Mouse (Mus musculus) embryonic fibroblast, embryonic 13.5 days (primary cell): ENCODE measurements around the gene Rras.

Experiments used
- CTCF ChIP-seq: IDR thresholded peaks from 2 replicates; pipeline ENCODE4 v1.5.1; 2011; ENCODE audit warnings: mild to moderate bottlenecking, control low read depth, low read length, moderate library complexity, borderline replicate concordance; ENCODE audit not compliant: insufficient read depth
- POLR2A ChIP-seq: IDR thresholded peaks from 2 replicates; pipeline ENCODE4 v1.6.1; 2011; ENCODE audit warnings: low read depth, mild to moderate bottlenecking, control low read depth, low read length, moderate library complexity

GRCm38 (mm10) chr7:45048923-45049657, 31.3 kb downstream of the Rras start:
- no peak for TF ChIP-seq POLR2A
- TF ChIP-seq CTCF, result no peak
